Comparison of ENCODE assay signal across 10 mouse cellular contexts in genomic region chr1:88275698-88276523, GRCm38 (mm10). TPM values are rescaled to one million over a fixed set of nuclear protein-coding genes. Genes with fewer than 3 reads are reported as not detected.
DNase-seq lines count a peak whose midpoint lies in the region; ATAC-seq and TF ChIP-seq lines count a peak whose summit lies in the region.
"Had no signal": no experiment of that assay in that cellular context is flagged by ENCODE, and none has a peak within 500 bp of the region (broad histone marks: within the 10 kb centered on the region; RNA-seq: fewer than 3 reads in every experiment).

No protein-coding gene starts in this region.

- H3K79me2 ChIP-seq in MEL (ENCODE audit: control insufficient read depth, insufficient read depth, low read length, poor library complexity), result peaks cover 36% of the 10 kb centered on the region

- WGBS in kidney, embryonic 15.5 days, result 66% methylated on average over 13 of the region's 13 CpGs
- 63% methylated on average over 13 of the region's 13 CpGs for WGBS in kidney, adult 2 months
- WGBS in intestine, embryonic 14.5 days, result 65% methylated on average over 13 of the region's 13 CpGs
- 70% methylated on average over 13 of the region's 13 CpGs for WGBS in midbrain, embryonic 13.5 days

- no peak for TF ChIP-seq CTCF in kidney, adult 2 months (conservative IDR thresholded peaks at IDR 0.05; ENCODE audit: insufficient read depth, insufficient read length, low read depth, low read length)
- no peak for TF ChIP-seq CTCF in MEL (IDR thresholded peaks at IDR 0.05 in 2 of 3, conservative IDR thresholded peaks at IDR 0.05 in 1 of 3; ENCODE audit: control insufficient read depth in 1 of 3, insufficient read depth in 1 of 3, low read depth in 2 of 3, low read length in 3 of 3, poor library complexity in 1 of 3, severe bottlenecking in 1 of 3)
- TF ChIP-seq CTCF in embryonic fibroblast, embryonic 13.5 days (IDR thresholded peaks at IDR 0.05; ENCODE audit: borderline replicate concordance, insufficient read depth, low read length), result no peak

- no peak for TF ChIP-seq POLR2A in kidney, adult 2 months (IDR thresholded peaks at IDR 0.05; ENCODE audit: low read depth, low read length)
- TF ChIP-seq POLR2A in MEL (IDR thresholded peaks at IDR 0.05; ENCODE audit: control insufficient read depth in 1 of 2, insufficient read depth in 1 of 2, low read depth in 1 of 2, low read length in 2 of 2, poor library complexity in 1 of 2), result no peak
- TF ChIP-seq POLR2A in embryonic fibroblast, embryonic 13.5 days (IDR thresholded peaks at IDR 0.05; ENCODE audit: low read depth, low read length), result no peak

- H3K4me1 ChIP-seq in kidney, embryonic 15.5 days, result peaks cover 24% of the 10 kb centered on the region
- peaks cover 5% of the 10 kb centered on the region for H3K4me1 ChIP-seq in kidney, adult 2 months (ENCODE audit: control insufficient read depth, insufficient read depth, low read length)
- H3K4me1 ChIP-seq in MEL (ENCODE audit: control insufficient read depth in 1 of 2, insufficient read depth in 2 of 2, low read length in 2 of 2), result peaks cover 3 to 9% of the 10 kb centered on the region in 2 experiments; a peak in 3 of 4 replicates
- peaks cover 8% of the 10 kb centered on the region for H3K4me1 ChIP-seq in embryonic fibroblast, embryonic 13.5 days (ENCODE audit: control insufficient read depth, insufficient read depth, low read length)
- peaks cover 24% of the 10 kb centered on the region for H3K4me1 ChIP-seq in intestine, embryonic 14.5 days (replicated peaks; ENCODE audit: control insufficient read depth, insufficient read depth, low read length)
- peaks cover 26% of the 10 kb centered on the region for H3K4me1 ChIP-seq in midbrain, embryonic 13.5 days (replicated peaks)

- TF ChIP-seq EP300 in MEL (IDR thresholded peaks at IDR 0.05; ENCODE audit: low read depth in 1 of 2, low read length in 2 of 2), result no peak

- peak overlapping the region; percentile 67 for H3K9ac ChIP-seq in kidney, embryonic 15.5 days
- H3K9ac ChIP-seq in MEL (ENCODE audit: control insufficient read depth, low read depth, low read length, poor library complexity, severe bottlenecking), result peak overlapping the region; percentile 73
- H3K9ac ChIP-seq in intestine, embryonic 14.5 days (ENCODE audit: low read length), result peak overlapping the region; percentile 71
- peak overlapping the region; percentile 69 for H3K9ac ChIP-seq in midbrain, embryonic 13.5 days (replicated peaks)

- H3K27ac ChIP-seq in kidney, embryonic 15.5 days, result no peak overlapping the region
- H3K27ac ChIP-seq in kidney, adult 2 months (ENCODE audit: insufficient read depth, low read depth, low read length), result no peak overlapping the region
- H3K27ac ChIP-seq in MEL (ENCODE audit: control insufficient read depth, low read depth, low read length), result 0 out of 2 replicates have a peak overlapping the region, but pooled peaks have one; percentile 81
- no peak overlapping the region for H3K27ac ChIP-seq in embryonic fibroblast, embryonic 13.5 days (ENCODE audit: insufficient read depth, low read length)
- H3K27ac ChIP-seq in intestine, embryonic 14.5 days (ENCODE audit: low read depth), result no peak overlapping the region
- no peak overlapping the region for H3K27ac ChIP-seq in midbrain, embryonic 13.5 days

- H3K9me3 ChIP-seq in kidney, embryonic 15.5 days (replicated peaks), result no peaks in the 10 kb centered on the region
- H3K9me3 ChIP-seq in MEL (replicated peaks; ENCODE audit: insufficient read depth, low read length), result no peaks in the 10 kb centered on the region
- no peaks in the 10 kb centered on the region for H3K9me3 ChIP-seq in intestine, embryonic 14.5 days (ENCODE audit: control insufficient read depth, low read length)
- H3K9me3 ChIP-seq in midbrain, embryonic 13.5 days, result no peaks in the 10 kb centered on the region

- DNase-seq in kidney, adult 2 months, result no peak
- DNase-seq in MEL (ENCODE audit: low read depth, low spot score) (no peak), adipocyte (ENCODE audit: low spot score) (no peak)
- DNase-seq in intestine, embryonic 14.5 days (ENCODE audit: low spot score), result no peak
- DNase-seq in c-Kit-positive CD71-positive TER-119-positive erythroid progenitor cells, embryonic 14.5 days (ENCODE audit: low spot score), result no peak

- ATAC-seq in kidney, embryonic 15.5 days (replicated peaks; ENCODE audit: low FRiP score), result no peak
- no peak for ATAC-seq in intestine, embryonic 14.5 days (replicated peaks; ENCODE audit: low FRiP score, low TSS enrichment, low read depth)
- no peak for ATAC-seq in midbrain, embryonic 13.5 days

- H3K4me2 ChIP-seq in kidney, embryonic 15.5 days, result peak overlapping the region; percentile 60
- H3K4me2 ChIP-seq in intestine, embryonic 14.5 days (ENCODE audit: low read length), result peak overlapping the region; percentile 49
- peak overlapping the region; percentile 60 for H3K4me2 ChIP-seq in midbrain, embryonic 13.5 days (replicated peaks)

- peak overlapping the region; percentile 50 for H3K4me3 ChIP-seq in kidney, embryonic 15.5 days (replicated peaks)
- no peak overlapping the region for H3K4me3 ChIP-seq in kidney, adult 2 months (ENCODE audit: insufficient read depth, low read depth, low read length)
- peak overlapping the region; percentile 67 to 83 for H3K4me3 ChIP-seq in MEL (ENCODE audit: control insufficient read depth in 1 of 2, insufficient read depth in 1 of 2, low read depth in 2 of 2, low read length in 2 of 2)
- H3K4me3 ChIP-seq in embryonic fibroblast, embryonic 13.5 days (ENCODE audit: insufficient read depth, low read length), result peak overlapping the region; percentile 76
- H3K4me3 ChIP-seq in intestine, embryonic 14.5 days (ENCODE audit: low read depth, low read length), result peak overlapping the region; percentile 59
- H3K4me3 ChIP-seq in midbrain, embryonic 13.5 days (replicated peaks), result peak overlapping the region; percentile 46

- no peak for TF ChIP-seq RAD21 in MEL (IDR thresholded peaks at IDR 0.05; ENCODE audit: low read depth, low read length)

- no peaks in the 10 kb centered on the region for H3K27me3 ChIP-seq in kidney, embryonic 15.5 days
- H3K27me3 ChIP-seq in kidney, adult 2 months (replicated peaks; ENCODE audit: control insufficient read depth, insufficient read depth, low read length), result no peaks in the 10 kb centered on the region
- H3K27me3 ChIP-seq in MEL (ENCODE audit: control insufficient read depth in 1 of 2, insufficient read depth in 2 of 2, low read length in 2 of 2), result no peaks in the 10 kb centered on the region
- H3K27me3 ChIP-seq in intestine, embryonic 14.5 days (replicated peaks; ENCODE audit: control insufficient read depth, insufficient read depth, low read length), result no peaks in the 10 kb centered on the region
- no peaks in the 10 kb centered on the region for H3K27me3 ChIP-seq in midbrain, embryonic 13.5 days

- H3K36me3 ChIP-seq in kidney, embryonic 15.5 days, result peaks cover 48% of the 10 kb centered on the region
- no peaks in the 10 kb centered on the region for H3K36me3 ChIP-seq in kidney, adult 2 months (ENCODE audit: control insufficient read depth, insufficient read depth, low read length)
- H3K36me3 ChIP-seq in MEL (ENCODE audit: control insufficient read depth in 1 of 2, insufficient read depth in 2 of 2, low read length in 2 of 2), result peaks cover 15 to 18% of the 10 kb centered on the region in 2 experiments
- peaks cover 48% of the 10 kb centered on the region for H3K36me3 ChIP-seq in intestine, embryonic 14.5 days (ENCODE audit: control insufficient read depth, insufficient read depth, low read length)
- H3K36me3 ChIP-seq in midbrain, embryonic 13.5 days, result peaks cover 35% of the 10 kb centered on the region

TF ChIP-seq in MEL, 35 proteins besides CTCF, POLR2A, EP300 and RAD21:
- no peak for TF ChIP-seq ETS1 (IDR thresholded peaks at IDR 0.05; ENCODE audit: low read depth, low read length)
- TF ChIP-seq MXI1 (IDR thresholded peaks at IDR 0.05; ENCODE audit: low read depth, low read length), result no peak
- TF ChIP-seq POLR2AphosphoS5 (IDR thresholded peaks at IDR 0.05; ENCODE audit: borderline replicate concordance, low read depth, low read length), result 0 out of 2 replicates have a peak, but pooled peaks have one; percentile 29
- TF ChIP-seq GABPA (IDR thresholded peaks at IDR 0.05; ENCODE audit: low read depth, low read length), result no peak
TF ChIP-seq in MEL: peak in this region for 1.

RNA-seq across cellular contexts. Expression of gene Hjurp, which starts 1.5 kb away (rescaled TPM):
- polyA plus RNA-seq in kidney, embryonic 15.5 days (2015; fragmentation: Nextera tagmentation; extraction: Ambion mirVana), result 162 and 175 TPM in 2 replicates
- 12.8 and 14.5 TPM in 2 replicates for polyA plus RNA-seq in kidney, adult 2 months (2012; rRNA removed)
- 58.6 and 59.4 TPM in 2 replicates for total RNA-seq in MEL (2012; rRNA removed)
- polyA plus RNA-seq in MEL (2012; ENCODE audit: insufficient read depth in 1 of 2, insufficient read length in 2 of 2, low read depth in 1 of 2, low replicate concordance in 2 of 2, missing spikeins in 1 of 2), result 100 to 1,000 TPM in 1 of 2 experiments, 10 to 100 TPM in 1; 76.3 to 103 TPM
- 106 and 122 TPM in 2 replicates for polyA plus RNA-seq in embryonic fibroblast, embryonic 13.5 days (2011; ENCODE audit: insufficient read length, low read depth, missing spikeins)
- 182 and 203 TPM in 2 replicates for polyA plus RNA-seq in intestine, embryonic 14.5 days (2014; fragmentation: Nextera tagmentation; extraction: Ambion mirVana)
- polyA plus RNA-seq in midbrain, embryonic 13.5 days (2015; fragmentation: Nextera tagmentation; extraction: Ambion mirVana), result 107 and 110 TPM in 2 replicates

RNA-seq across cellular contexts. Expression of gene Trpm8, which starts 1.6 kb away (rescaled TPM):
- polyA plus RNA-seq in kidney, embryonic 15.5 days (2015; fragmentation: Nextera tagmentation; extraction: Ambion mirVana), result not detected in 2 replicates
- not detected in 2 replicates for polyA plus RNA-seq in kidney, adult 2 months (2012; rRNA removed)
- total RNA-seq in MEL (2012; rRNA removed), result not detected in 2 replicates
- polyA plus RNA-seq in MEL (2012; ENCODE audit: insufficient read depth in 1 of 2, insufficient read length in 2 of 2, low read depth in 1 of 2, low replicate concordance in 2 of 2, missing spikeins in 1 of 2), result not detected
- not detected in 2 replicates for polyA plus RNA-seq in embryonic fibroblast, embryonic 13.5 days (2011; ENCODE audit: insufficient read length, low read depth, missing spikeins)
- polyA plus RNA-seq in intestine, embryonic 14.5 days (2014; fragmentation: Nextera tagmentation; extraction: Ambion mirVana), result not detected in 2 replicates
- polyA plus RNA-seq in midbrain, embryonic 13.5 days (2015; fragmentation: Nextera tagmentation; extraction: Ambion mirVana), result 0.04 TPM in 1 of 2 replicates, not detected in the other
- total RNA-seq: heart, postnatal 14 days had no signal
- polyA plus RNA-seq: spleen, adult 2 months had no signal

RNA-seq across cellular contexts. Expression of gene Mroh2a, which starts 49.1 kb away (rescaled TPM):
- 1.3 and 1.8 TPM in 2 replicates for polyA plus RNA-seq in kidney, embryonic 15.5 days (2015; fragmentation: Nextera tagmentation; extraction: Ambion mirVana)
- 0.08 TPM in 2 replicates for polyA plus RNA-seq in kidney, adult 2 months (2012; rRNA removed)
- 0.20 and 0.27 TPM in 2 replicates for total RNA-seq in MEL (2012; rRNA removed)
- polyA plus RNA-seq in MEL (2012; ENCODE audit: insufficient read depth in 1 of 2, insufficient read length in 2 of 2, low read depth in 1 of 2, low replicate concordance in 2 of 2, missing spikeins in 1 of 2), result 1 to 10 TPM in 1 of 2 experiments, not detected in 1; 2.5 TPM
- not detected in 2 replicates for polyA plus RNA-seq in embryonic fibroblast, embryonic 13.5 days (2011; ENCODE audit: insufficient read length, low read depth, missing spikeins)
- polyA plus RNA-seq in intestine, embryonic 14.5 days (2014; fragmentation: Nextera tagmentation; extraction: Ambion mirVana), result 1.1 and 2.8 TPM in 2 replicates
- polyA plus RNA-seq in midbrain, embryonic 13.5 days (2015; fragmentation: Nextera tagmentation; extraction: Ambion mirVana), result 0.68 and 1.0 TPM in 2 replicates
